Mouse (Mus musculus): ENCODE measurements around the gene Dhx30.
A peak's percentile ranks its signal among the peaks of the same experiment; 100 is the strongest.
"Not testable (repeated sequence)": the region's sequence is repeated elsewhere in the genome, so short reads cannot be mapped to it uniquely, and the experiment has no call there.

The Dhx30 gene

GRCm38 (mm10) chr9:110121424-110121823 lies 3.8 kb upstream of the Dhx30 start:
- DNase-seq (ENCODE audit: low read depth, low spot score) = no peak
- no peaks in the 10 kb centered on the region for H3K27me3 ChIP-seq (ENCODE audit: control insufficient read depth, insufficient read depth, low read length, poor library complexity, severe bottlenecking)
- H3K36me3 ChIP-seq (ENCODE audit: control insufficient read depth, insufficient read depth, low read length, poor library complexity, severe bottlenecking) = no peaks in the 10 kb centered on the region

GRCm38 (mm10) chr9:110118249-110118648 lies 619 bp upstream of the Dhx30 start:
- H3K36me3 ChIP-seq (ENCODE audit: control insufficient read depth, insufficient read depth, low read length, poor library complexity, severe bottlenecking) = no peaks in the 10 kb centered on the region
- no peaks in the 10 kb centered on the region for H3K27me3 ChIP-seq (ENCODE audit: control insufficient read depth, insufficient read depth, low read length, poor library complexity, severe bottlenecking)
- peak; percentile 26 for DNase-seq (ENCODE audit: low read depth, low spot score)

GRCm38 (mm10) chr9:110116977-110117778 lies 452 bp downstream of the Dhx30 start, which contains the start of gene Smarcc1:
Gene Smarcc1 (plus strand): TSS chr9:110117708.
- Histone ChIP-seq H3K36me3 (ENCODE audit: control insufficient read depth, insufficient read depth, low read length, poor library complexity, severe bottlenecking) (no peaks in the 10 kb centered on the region; the same call in 1 of the 2 replicates), H3K27me3 (ENCODE audit: control insufficient read depth, insufficient read depth, low read length, poor library complexity, severe bottlenecking) (no peaks in the 10 kb centered on the region)
- DNase-seq (ENCODE audit: low read depth, low spot score) = peak; percentile 86

GRCm38 (mm10) chr9:110116353-110116976 lies 1.2 kb downstream of the Dhx30 start:
- peak; percentile 5 for DNase-seq (ENCODE audit: low read depth, low spot score)
- H3K36me3 ChIP-seq (ENCODE audit: control insufficient read depth, insufficient read depth, low read length, poor library complexity, severe bottlenecking) = no peaks in the 10 kb centered on the region; the same call in none of the 2 replicates

GRCm38 (mm10) chr9:110100627-110101600 lies 16.7 kb downstream of the Dhx30 start:
- Histone ChIP-seq H3K36me3 (ENCODE audit: control insufficient read depth, insufficient read depth, low read length, poor library complexity, severe bottlenecking) (peaks cover 4% of the 10 kb centered on the region; the same call in 1 of the 2 replicates), H3K27me3 (ENCODE audit: control insufficient read depth, insufficient read depth, low read length, poor library complexity, severe bottlenecking) (no peaks in the 10 kb centered on the region)
- DNase-seq (ENCODE audit: low read depth, low spot score) = peak; percentile 92

More at GRCm38 (mm10) chr9:110116353-110116976, 1.2 kb downstream of the Dhx30 start:
- no peaks in the 10 kb centered on the region for H3K27me3 ChIP-seq (ENCODE audit: control insufficient read depth, insufficient read depth, low read length, poor library complexity, severe bottlenecking)

GRCm38 (mm10) chr9:110097791-110098190 lies 19.8 kb downstream of the Dhx30 start:
- no peak for DNase-seq (ENCODE audit: low read depth, low spot score)
- no peaks in the 10 kb centered on the region for H3K27me3 ChIP-seq (ENCODE audit: control insufficient read depth, insufficient read depth, low read length, poor library complexity, severe bottlenecking)
- peaks cover 9% of the 10 kb centered on the region; the same call in 1 of the 2 replicates for H3K36me3 ChIP-seq (ENCODE audit: control insufficient read depth, insufficient read depth, low read length, poor library complexity, severe bottlenecking)

- Histone ChIP-seq H3K36me3 (ENCODE audit: control insufficient read depth, insufficient read depth, low read length, poor library complexity, severe bottlenecking) (peaks cover 15% of the 10 kb centered on the region; the same call in 1 of the 2 replicates), H3K27me3 (ENCODE audit: control insufficient read depth, insufficient read depth, low read length, poor library complexity, severe bottlenecking) (no peaks in the 10 kb centered on the region)
- DNase-seq (ENCODE audit: low read depth, low spot score) = no peak
Measured at GRCm38 (mm10) chr9:110094761-110095160, 22.9 kb downstream of the Dhx30 start.

- H3K36me3 ChIP-seq (ENCODE audit: control insufficient read depth, insufficient read depth, low read length, poor library complexity, severe bottlenecking) = peaks cover 19% of the 10 kb centered on the region; the same call in 1 of the 2 replicates
- no peaks in the 10 kb centered on the region for H3K27me3 ChIP-seq (ENCODE audit: control insufficient read depth, insufficient read depth, low read length, poor library complexity, severe bottlenecking)
- DNase-seq (ENCODE audit: low read depth, low spot score) = no peak
Measured at GRCm38 (mm10) chr9:110093303-110093702, 24.3 kb downstream of the Dhx30 start.

- DNase-seq (ENCODE audit: low read depth, low spot score) = no peak
- Histone ChIP-seq H3K27me3 (ENCODE audit: control insufficient read depth, insufficient read depth, low read length, poor library complexity, severe bottlenecking) (no peaks in the 10 kb centered on the region), H3K36me3 (ENCODE audit: control insufficient read depth, insufficient read depth, low read length, poor library complexity, severe bottlenecking) (peaks cover 16% of the 10 kb centered on the region)
Measured at GRCm38 (mm10) chr9:110085693-110086092, 31.9 kb downstream of the Dhx30 start.

GRCm38 (mm10) chr9:110084201-110084964 lies 33.2 kb downstream of the Dhx30 start:
- H3K27me3 ChIP-seq (ENCODE audit: control insufficient read depth, insufficient read depth, low read length, poor library complexity, severe bottlenecking) = no peaks in the 10 kb centered on the region
- peaks cover 14% of the 10 kb centered on the region for H3K36me3 ChIP-seq (ENCODE audit: control insufficient read depth, insufficient read depth, low read length, poor library complexity, severe bottlenecking)
- DNase-seq (ENCODE audit: low read depth, low spot score) = no peak

GRCm38 (mm10) chr9:110081066-110081465 lies 36.6 kb downstream of the Dhx30 start:
- Histone ChIP-seq H3K27me3 (ENCODE audit: control insufficient read depth, insufficient read depth, low read length, poor library complexity, severe bottlenecking) (no peaks in the 10 kb centered on the region), H3K36me3 (ENCODE audit: control insufficient read depth, insufficient read depth, low read length, poor library complexity, severe bottlenecking) (peaks cover 5% of the 10 kb centered on the region)
- DNase-seq (ENCODE audit: low read depth, low spot score) = no peak

GRCm38 (mm10) chr9:110076468-110076867 lies 41.2 kb downstream of the Dhx30 start:
- not testable (repeated sequence) for H3K27me3 ChIP-seq (ENCODE audit: control insufficient read depth, insufficient read depth, low read length, poor library complexity, severe bottlenecking); H3K36me3 ChIP-seq (ENCODE audit: control insufficient read depth, insufficient read depth, low read length, poor library complexity, severe bottlenecking); DNase-seq (ENCODE audit: low read depth, low spot score)

GRCm38 (mm10) chr9:110071843-110072242 lies 45.8 kb downstream of the Dhx30 start:
- Histone ChIP-seq H3K36me3 (ENCODE audit: control insufficient read depth, insufficient read depth, low read length, poor library complexity, severe bottlenecking) (peaks cover 11% of the 10 kb centered on the region), H3K27me3 (ENCODE audit: control insufficient read depth, insufficient read depth, low read length, poor library complexity, severe bottlenecking) (no peaks in the 10 kb centered on the region)
- peak; percentile 75 for DNase-seq (ENCODE audit: low read depth, low spot score)

- no peaks in the 10 kb centered on the region for H3K27me3 ChIP-seq (ENCODE audit: control insufficient read depth, insufficient read depth, low read length, poor library complexity, severe bottlenecking)
- DNase-seq (ENCODE audit: low read depth, low spot score) = no peak
Measured at GRCm38 (mm10) chr9:110071011-110071410, 46.6 kb downstream of the Dhx30 start.

More at GRCm38 (mm10) chr9:110071011-110071410, 46.6 kb downstream of the Dhx30 start:
- peaks cover 12% of the 10 kb centered on the region for H3K36me3 ChIP-seq (ENCODE audit: control insufficient read depth, insufficient read depth, low read length, poor library complexity, severe bottlenecking)

All from splenic B cell, adult 2 months (primary cell).